In genomic region chr16:50792960-50793359, GRCm38 (mm10) we compare ENCODE assay signal across 24 mouse cellular contexts.
A peak's percentile ranks its signal among the peaks of the same experiment; 100 is the strongest.
DNase-seq lines count a peak whose midpoint lies in the region; ATAC-seq lines count a peak whose summit lies in the region.
"Had no signal": no experiment of that assay in that cellular context is flagged by ENCODE, and none has a peak within 500 bp of the region (broad histone marks: within the 10 kb centered on the region; RNA-seq: fewer than 3 reads in every experiment).

No protein-coding gene starts in this region.

- H3K4me1 ChIP-seq in embryonic facial prominence, embryonic 12.5 days: peaks cover 5% of the 10 kb centered on the region; the same call in 1 of the 2 replicates
- H3K4me1 ChIP-seq in embryonic facial prominence, embryonic 10.5 days: peaks cover 3% of the 10 kb centered on the region; the same call in 1 of the 2 replicates
- H3K4me1 ChIP-seq in heart, embryonic 16.5 days (ENCODE audit: control insufficient read depth, insufficient read depth, low read length): no peaks in the 10 kb centered on the region
- H3K4me1 ChIP-seq: embryonic facial prominence, embryonic 15.5 days; hindbrain, embryonic 10.5 days; liver, embryonic 15.5 days; megakaryocyte, embryonic 14.5 days had no signal

- no peak overlapping the region for H3K4me2 ChIP-seq in embryonic facial prominence, embryonic 12.5 days (replicated peaks)
- H3K4me2 ChIP-seq in heart, embryonic 16.5 days (ENCODE audit: low read depth, low read length): no peak overlapping the region
- H3K4me2 ChIP-seq: embryonic facial prominence, embryonic 15.5 days; limb, embryonic 13.5 days; liver, embryonic 15.5 days; neural tube, embryonic 13.5 days had no signal

- H3K27me3 ChIP-seq in embryonic facial prominence, embryonic 12.5 days: no peaks in the 10 kb centered on the region
- H3K27me3 ChIP-seq in embryonic facial prominence, embryonic 10.5 days (replicated peaks; ENCODE audit: low read depth, poor library complexity, severe bottlenecking): no peaks in the 10 kb centered on the region
- H3K27me3 ChIP-seq in heart, embryonic 16.5 days (ENCODE audit: control insufficient read depth, insufficient read depth, low read length): no peaks in the 10 kb centered on the region
- H3K27me3 ChIP-seq: embryonic facial prominence, embryonic 15.5 days; limb, embryonic 13.5 days; liver, embryonic 15.5 days; megakaryocyte, embryonic 14.5 days; neural tube, embryonic 13.5 days had no signal

- 0 out of 2 replicates have a peak overlapping the region, but pooled peaks have one; percentile 17 for H3K27ac ChIP-seq in embryonic facial prominence, embryonic 12.5 days
- no peak overlapping the region for H3K27ac ChIP-seq in embryonic facial prominence, embryonic 10.5 days (replicated peaks)
- peak overlapping the region; percentile 51; the same call in 1 of the 2 replicates for H3K27ac ChIP-seq in heart, embryonic 16.5 days (ENCODE audit: low read length)
- H3K27ac ChIP-seq: embryonic facial prominence, embryonic 15.5 days; forebrain, embryonic 10.5 days; gastrocnemius, adult 2 months; hindbrain, embryonic 10.5 days; hindbrain, postnatal 0 days; limb, embryonic 13.5 days; liver, embryonic 15.5 days; neural tube, embryonic 13.5 days had no signal

- H3K9me3 ChIP-seq in embryonic facial prominence, embryonic 12.5 days: no peaks in the 10 kb centered on the region
- H3K9me3 ChIP-seq in embryonic facial prominence, embryonic 10.5 days: no peaks in the 10 kb centered on the region
- no peaks in the 10 kb centered on the region for H3K9me3 ChIP-seq in heart, embryonic 16.5 days (replicated peaks; ENCODE audit: control insufficient read depth, low read length)
- H3K9me3 ChIP-seq: embryonic facial prominence, embryonic 15.5 days; forebrain, embryonic 10.5 days; hindbrain, embryonic 10.5 days; limb, embryonic 13.5 days; liver, embryonic 15.5 days; megakaryocyte, embryonic 14.5 days; neural tube, embryonic 13.5 days had no signal

- H3K36me3 ChIP-seq in embryonic facial prominence, embryonic 12.5 days: no peaks in the 10 kb centered on the region
- no peaks in the 10 kb centered on the region for H3K36me3 ChIP-seq in embryonic facial prominence, embryonic 10.5 days (replicated peaks)
- H3K36me3 ChIP-seq in heart, embryonic 16.5 days (ENCODE audit: control insufficient read depth, insufficient read depth): no peaks in the 10 kb centered on the region
- H3K36me3 ChIP-seq: embryonic facial prominence, embryonic 15.5 days; forebrain, embryonic 10.5 days; hindbrain, embryonic 10.5 days; limb, embryonic 13.5 days; liver, embryonic 15.5 days; neural tube, embryonic 13.5 days had no signal

- no peak overlapping the region for H3K9ac ChIP-seq in embryonic facial prominence, embryonic 12.5 days
- H3K9ac ChIP-seq in heart, embryonic 16.5 days (ENCODE audit: low read length): no peak overlapping the region
- H3K9ac ChIP-seq: embryonic facial prominence, embryonic 15.5 days; forebrain, postnatal 0 days; limb, embryonic 13.5 days; liver, embryonic 15.5 days; neural tube, embryonic 13.5 days had no signal

- WGBS in embryonic facial prominence, embryonic 12.5 days: 70% methylated on average over 2 of the region's 2 CpGs
- 83% methylated on average over 2 of the region's 2 CpGs for WGBS in embryonic facial prominence, embryonic 10.5 days
- WGBS in heart, embryonic 16.5 days: 51% methylated on average over 2 of the region's 2 CpGs

- no peak overlapping the region for H3K4me3 ChIP-seq in embryonic facial prominence, embryonic 12.5 days
- no peak overlapping the region for H3K4me3 ChIP-seq in embryonic facial prominence, embryonic 10.5 days
- H3K4me3 ChIP-seq in heart, embryonic 16.5 days (ENCODE audit: low read length): no peak overlapping the region
- H3K4me3 ChIP-seq: embryonic facial prominence, embryonic 15.5 days; forebrain, embryonic 10.5 days; gastrocnemius, adult 2 months; hindbrain, embryonic 10.5 days; limb, embryonic 13.5 days; liver, embryonic 15.5 days; megakaryocyte, embryonic 14.5 days; neural tube, embryonic 13.5 days had no signal

- intact Hi-C loops in heart, postnatal 14 days (cut with DNase I): no loop called here

- no peak for ATAC-seq in embryonic facial prominence, embryonic 12.5 days (ENCODE audit: insufficient number of reproducible peaks, insufficient read depth, low FRiP score, low TSS enrichment)
- no peak for ATAC-seq in heart, embryonic 16.5 days (replicated peaks; ENCODE audit: extremely low read depth, insufficient read depth, low FRiP score)
- ATAC-seq: forebrain, postnatal 0 days; hindbrain, postnatal 0 days; intestine, postnatal 0 days had no signal

- no peak for DNase-seq in embryonic facial prominence, embryonic 10.5 days (ENCODE audit: low spot score)
- no peak for DNase-seq in heart, postnatal 14 days
- peak; percentile 13 to 69 for DNase-seq in layer of hippocampus, adult 18-20 months (ENCODE audit: low spot score in 2 of 2)
- DNase-seq in layer of hippocampus, adult 11-12 months (ENCODE audit: low spot score): no peak
- peak; percentile 40 for DNase-seq in R1 (ENCODE audit: low read depth, low spot score)
- DNase-seq in embryo, embryonic 10 days (ENCODE audit: low spot score): no peak
- DNase-seq: adrenal gland, adult 8-10 months; cerebellum, adult 9-11 months; forebrain, postnatal 0 days; gastrocnemius, adult 2 months; lung, postnatal 14 days; midbrain, embryonic 14.5 days; thymus, postnatal 36 days had no signal

Comparison
In these comparisons a context has a peak if more than half of its experiments do, and no peak if none do; other contexts are left out.
1. DNase-seq: peak in layer of hippocampus, adult 18-20 months (2 of 2) and R1 (single experiment); none in embryonic facial prominence, embryonic 10.5 days (single experiment), heart, postnatal 14 days (0 of 2), layer of hippocampus, adult 11-12 months (single experiment) and embryo, embryonic 10 days (single experiment).